Mouse (Mus musculus): Measurements from ENCODE around the gene Lhx3. TPM values are rescaled to one million over a fixed set of nuclear protein-coding genes. Genes with fewer than 3 reads are reported as not detected.

Gene Lhx3
- total and polyA plus RNA-seq, 3 experiments: not detected

DNA sequence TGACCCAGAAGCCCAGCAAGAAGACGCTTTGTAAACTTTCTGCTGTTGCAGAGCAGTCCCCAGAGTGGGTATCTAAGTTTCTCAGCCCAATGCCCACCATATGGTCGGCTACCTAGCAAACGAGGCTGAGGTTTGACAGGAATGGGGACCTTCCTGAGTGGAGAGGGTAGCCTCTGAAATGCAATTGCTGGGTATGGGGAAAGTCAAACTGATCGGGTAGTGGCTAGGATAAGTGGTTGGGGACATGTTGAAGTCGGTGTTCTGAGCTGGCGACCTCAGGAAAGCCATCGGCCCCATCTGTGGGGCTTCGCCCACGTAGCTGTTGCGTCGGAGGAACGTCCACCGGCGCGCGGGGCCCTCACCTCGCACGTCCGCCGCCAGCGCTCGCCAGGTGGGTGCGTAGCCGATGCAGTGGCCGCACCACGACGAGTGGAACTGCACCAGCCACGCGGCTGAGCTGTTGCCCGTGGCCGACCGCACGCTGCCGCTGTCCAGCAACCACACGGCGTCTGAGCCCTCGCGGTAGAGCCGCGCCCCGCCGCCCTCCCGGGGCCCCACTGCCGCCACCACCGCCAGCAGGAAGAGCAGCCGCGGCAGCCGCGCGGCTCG lies 28.7 kb upstream of the Lhx3 start:
- TF ChIP-seq USF2 (conservative IDR thresholded peaks at IDR 0.05; ENCODE audit: low read depth, low read length): no peak
- TF ChIP-seq MAZ (IDR thresholded peaks at IDR 0.05; ENCODE audit: low read depth, low read length): no peak
- no peak for TF ChIP-seq MYC (IDR thresholded peaks at IDR 0.05; ENCODE audit: low read depth, low read length)
- TF ChIP-seq IRF4 (IDR thresholded peaks at IDR 0.05; ENCODE audit: low read depth, low read length): no peak
- TF ChIP-seq ZKSCAN1 (IDR thresholded peaks at IDR 0.05; ENCODE audit: borderline replicate concordance, low read depth, low read length): no peak
- TF ChIP-seq CHD1 (IDR thresholded peaks at IDR 0.05; ENCODE audit: low read depth, low read length): no peak
- no peak for TF ChIP-seq RAD21 (IDR thresholded peaks at IDR 0.05; ENCODE audit: low read depth, low read length)
- TF ChIP-seq JUN (IDR thresholded peaks at IDR 0.05; ENCODE audit: insufficient read depth, low read depth, low read length): no peak
- TF ChIP-seq HCFC1 (IDR thresholded peaks at IDR 0.05; ENCODE audit: low read depth, low read length): no peak
- no peak for TF ChIP-seq MAX (IDR thresholded peaks at IDR 0.05; ENCODE audit: low read length)
- Histone ChIP-seq H3K4me2 (ENCODE audit: insufficient read depth, low read depth, poor library complexity, severe bottlenecking) (peak overlapping the region; percentile 53), H3K4me3 (replicated peaks in 1 of 3; ENCODE audit: low read depth in 2 of 3, low read length in 2 of 3, poor library complexity in 1 of 3) (peak overlapping the region; percentile 80 to 99 (median 98)), H3K36me3 (replicated peaks in 1 of 2; ENCODE audit: control insufficient read depth in 1 of 2, insufficient read depth in 1 of 2, low read length in 1 of 2) (peaks cover 0 to 20% of the 10 kb centered on the region in 2 experiments), H3K27me3 (replicated peaks) (peaks cover 17% of the 10 kb centered on the region), H3K9me3 (replicated peaks; ENCODE audit: low read length) (no peaks in the 10 kb centered on the region), H3K27ac (ENCODE audit: insufficient read depth, low read depth) (no peak overlapping the region), H3K9ac (ENCODE audit: insufficient read depth, low read depth) (peak overlapping the region; percentile 78), H3K79me2 (replicated peaks; ENCODE audit: control insufficient read depth, extremely low read depth, insufficient read depth, poor library complexity, severe bottlenecking) (no peaks in the 10 kb centered on the region), H3K4me1 (ENCODE audit: control insufficient read depth in 1 of 2, insufficient read depth in 2 of 2) (peaks cover 4 to 31% of the 10 kb centered on the region in 2 experiments; a peak in 3 of 4 replicates)
- dilution Hi-C loops (cut with MboI; ENCODE audit: extremely low pct_ligation_motif_present, extremely low pct_unique_long_range_greater_than_20kb, low sequenced_read_pairs) (no loop called here), in situ Hi-C loops (cut with MboI; ENCODE audit: low pct_ligation_motif_present, low pct_unique_long_range_greater_than_20kb, low sequenced_read_pairs) (no loop called here)
- DNase-seq (ENCODE audit: extremely low read depth): no peak

DNA sequence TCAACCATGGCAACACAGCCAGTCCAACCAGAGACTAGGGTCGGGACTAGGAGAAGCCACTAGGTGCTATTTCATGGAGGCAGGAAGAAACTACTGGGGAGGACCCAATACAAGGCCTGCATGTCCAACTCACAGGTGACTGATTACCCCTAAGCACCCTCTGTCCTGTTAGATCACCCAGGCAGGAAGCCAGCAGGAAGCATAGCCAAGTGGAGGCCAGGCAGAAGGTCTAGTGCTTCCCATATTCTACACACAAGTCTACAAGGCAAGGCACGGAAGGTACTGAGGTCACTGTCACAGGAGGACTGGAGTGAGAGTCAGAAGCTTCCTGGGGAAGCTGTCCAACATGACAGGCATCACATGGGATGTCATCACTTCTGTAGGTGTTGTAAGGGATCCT lies 26.7 kb upstream of the Lhx3 start:
- Histone ChIP-seq H3K4me1 (ENCODE audit: control insufficient read depth in 1 of 2, insufficient read depth in 2 of 2) (peaks cover 0 to 47% of the 10 kb centered on the region in 2 experiments; a peak in 2 of 4 replicates), H3K9ac (ENCODE audit: insufficient read depth, low read depth) (no peak overlapping the region), H3K79me2 (replicated peaks; ENCODE audit: control insufficient read depth, extremely low read depth, insufficient read depth, poor library complexity, severe bottlenecking) (no peaks in the 10 kb centered on the region), H3K9me3 (replicated peaks; ENCODE audit: low read length) (no peaks in the 10 kb centered on the region), H3K4me2 (ENCODE audit: insufficient read depth, low read depth, poor library complexity, severe bottlenecking) (no peak overlapping the region), H3K4me3 (replicated peaks in 1 of 3; ENCODE audit: low read depth in 2 of 3, low read length in 2 of 3, poor library complexity in 1 of 3) (no peak overlapping the region), H3K27me3 (replicated peaks) (peaks cover 9% of the 10 kb centered on the region), H3K36me3 (replicated peaks in 1 of 2; ENCODE audit: control insufficient read depth in 1 of 2, insufficient read depth in 1 of 2, low read length in 1 of 2) (peaks cover 0 to 28% of the 10 kb centered on the region in 2 experiments), H3K27ac (ENCODE audit: insufficient read depth, low read depth) (no peak overlapping the region)
- in situ Hi-C loops (cut with MboI; ENCODE audit: low pct_ligation_motif_present, low pct_unique_long_range_greater_than_20kb, low sequenced_read_pairs) (no loop called here), dilution Hi-C loops (cut with MboI; ENCODE audit: extremely low pct_ligation_motif_present, extremely low pct_unique_long_range_greater_than_20kb, low sequenced_read_pairs) (no loop called here)
- TF ChIP-seq HCFC1 (IDR thresholded peaks at IDR 0.05; ENCODE audit: low read depth, low read length) (no peak), USF2 (conservative IDR thresholded peaks at IDR 0.05; ENCODE audit: low read depth, low read length) (no peak), ZKSCAN1 (IDR thresholded peaks at IDR 0.05; ENCODE audit: borderline replicate concordance, low read depth, low read length) (no peak), E2F4 (IDR thresholded peaks at IDR 0.05; ENCODE audit: insufficient replicate concordance, low read depth, low read length) (no peak)
- no peak for DNase-seq (ENCODE audit: extremely low read depth)

DNA sequence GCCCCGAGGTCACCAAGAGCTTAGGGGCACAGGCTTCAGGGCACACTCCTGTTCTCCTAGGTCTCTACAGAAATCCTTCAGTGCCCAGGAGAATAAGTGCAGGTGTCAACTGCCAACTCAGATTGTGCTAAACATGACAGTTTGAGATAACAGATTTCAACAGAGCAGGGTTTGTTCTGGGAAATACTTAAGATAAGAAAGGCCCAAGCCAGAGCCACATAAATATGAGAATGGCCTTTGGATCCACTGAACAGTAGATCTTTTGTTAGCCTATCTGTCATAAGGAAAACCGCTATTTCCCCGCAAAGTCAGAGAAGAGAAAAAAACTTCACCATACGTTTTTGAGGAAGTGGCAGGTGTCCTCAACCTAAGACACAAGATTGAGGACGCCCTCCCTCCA lies 26.2 kb upstream of the Lhx3 start:
- H3K9me3 ChIP-seq (replicated peaks; ENCODE audit: low read length): no peaks in the 10 kb centered on the region
- no peak overlapping the region for H3K9ac ChIP-seq (ENCODE audit: insufficient read depth, low read depth)
- TF ChIP-seq HCFC1 (IDR thresholded peaks at IDR 0.05; ENCODE audit: low read depth, low read length): no peak
- TF ChIP-seq KAT2A (IDR thresholded peaks at IDR 0.05; ENCODE audit: insufficient replicate concordance, low read length): no peak
- no peak for TF ChIP-seq MEF2A (IDR thresholded peaks at IDR 0.05; ENCODE audit: borderline replicate concordance, low read depth, low read length)
- TF ChIP-seq ETS1 (conservative IDR thresholded peaks at IDR 0.05; ENCODE audit: low read depth, low read length): no peak
- TF ChIP-seq NRF1 (IDR thresholded peaks at IDR 0.05; ENCODE audit: low read depth, low read length): no peak
- no peak for TF ChIP-seq MXI1 (IDR thresholded peaks at IDR 0.05; ENCODE audit: low read depth, low read length)
- no peak for TF ChIP-seq JUND (conservative IDR thresholded peaks at IDR 0.05; ENCODE audit: low read depth, low read length)
- no peak for TF ChIP-seq BHLHE40 (IDR thresholded peaks at IDR 0.05; ENCODE audit: low read depth, low read length)
- TF ChIP-seq UBTF (IDR thresholded peaks at IDR 0.05; ENCODE audit: low read depth, low read length): no peak
- TF ChIP-seq MAZ (IDR thresholded peaks at IDR 0.05; ENCODE audit: low read depth, low read length): no peak
- no peak for TF ChIP-seq USF1 (IDR thresholded peaks at IDR 0.05; ENCODE audit: low read depth, low read length)
- TF ChIP-seq RAD21 (IDR thresholded peaks at IDR 0.05; ENCODE audit: low read depth, low read length): no peak
- no peak for TF ChIP-seq USF2 (conservative IDR thresholded peaks at IDR 0.05; ENCODE audit: low read depth, low read length)
- in situ Hi-C loops (cut with MboI; ENCODE audit: low pct_ligation_motif_present, low pct_unique_long_range_greater_than_20kb, low sequenced_read_pairs) (no loop called here), dilution Hi-C loops (cut with MboI; ENCODE audit: extremely low pct_ligation_motif_present, extremely low pct_unique_long_range_greater_than_20kb, low sequenced_read_pairs) (no loop called here)
- no peak overlapping the region for H3K4me2 ChIP-seq (ENCODE audit: insufficient read depth, low read depth, poor library complexity, severe bottlenecking)
- no peak overlapping the region for H3K4me3 ChIP-seq (replicated peaks in 1 of 3; ENCODE audit: low read depth in 2 of 3, low read length in 2 of 3, poor library complexity in 1 of 3)
- peaks cover 0 to 48% of the 10 kb centered on the region in 2 experiments; a peak in 2 of 4 replicates for H3K4me1 ChIP-seq (ENCODE audit: control insufficient read depth in 1 of 2, insufficient read depth in 2 of 2)
- no peak overlapping the region for H3K27ac ChIP-seq (ENCODE audit: insufficient read depth, low read depth)
- DNase-seq (ENCODE audit: extremely low read depth): no peak
- H3K36me3 ChIP-seq (replicated peaks in 1 of 2; ENCODE audit: control insufficient read depth in 1 of 2, insufficient read depth in 1 of 2, low read length in 1 of 2): peaks cover 0 to 28% of the 10 kb centered on the region in 2 experiments
- H3K79me2 ChIP-seq (replicated peaks; ENCODE audit: control insufficient read depth, extremely low read depth, insufficient read depth, poor library complexity, severe bottlenecking): no peaks in the 10 kb centered on the region
- H3K27me3 ChIP-seq (replicated peaks): peaks cover 4% of the 10 kb centered on the region
